Comparison of ENCODE assay signal across 10 mouse cellular contexts in genomic region chr14:101586096-101586495, GRCm38 (mm10). TPM values are rescaled to one million over a fixed set of nuclear protein-coding genes. Genes with fewer than 3 reads are reported as not detected.
DNase-seq lines count a peak whose midpoint lies in the region; ATAC-seq lines count a peak whose summit lies in the region.
"Had no signal": no experiment of that assay in that cellular context is flagged by ENCODE, and none has a peak within 500 bp of the region (broad histone marks: within the 10 kb centered on the region; RNA-seq: fewer than 3 reads in every experiment).

No protein-coding gene starts in this region.

- peaks cover 3% of the 10 kb centered on the region for H3K4me1 ChIP-seq in brown adipose tissue, adult 24 weeks (ENCODE audit: control insufficient read depth, insufficient read depth, insufficient read length, low read length)
- H3K4me1 ChIP-seq in heart, embryonic 15.5 days (replicated peaks): peaks cover 25% of the 10 kb centered on the region
- H3K4me1 ChIP-seq: hindbrain, embryonic 15.5 days had no signal

- no peaks in the 10 kb centered on the region for H3K27me3 ChIP-seq in heart, embryonic 15.5 days
- H3K27me3 ChIP-seq: hindbrain, embryonic 15.5 days had no signal

- H3K27ac ChIP-seq in brown adipose tissue, adult 24 weeks (replicated peaks; ENCODE audit: low read depth, low read length): peak overlapping the region; percentile 87
- H3K27ac ChIP-seq in heart, embryonic 15.5 days: peak overlapping the region; percentile 48
- H3K27ac ChIP-seq: hindbrain, embryonic 15.5 days had no signal

- DNase-seq in gastrocnemius, adult 18-20 months (ENCODE audit: low spot score): peak; percentile 72
- DNase-seq in gastrocnemius, postnatal 10 days: no peak
- DNase-seq in 416B (ENCODE audit: low read depth): peak; percentile 60
- no peak for DNase-seq in urinary bladder, postnatal 4 days (ENCODE audit: low spot score in 2 of 2)
- DNase-seq in left cerebral cortex, adult 11 months (ENCODE audit: low spot score): no peak
- no peak for DNase-seq in frontal cortex, postnatal 10 days (ENCODE audit: low spot score in 2 of 2)

- no peaks in the 10 kb centered on the region for H3K36me3 ChIP-seq in heart, embryonic 15.5 days
- H3K36me3 ChIP-seq: hindbrain, embryonic 15.5 days had no signal

- no peaks in the 10 kb centered on the region for H3K9me3 ChIP-seq in heart, embryonic 15.5 days (replicated peaks)
- H3K9me3 ChIP-seq: hindbrain, embryonic 15.5 days had no signal

- no peak overlapping the region for H3K9ac ChIP-seq in heart, embryonic 15.5 days
- H3K9ac ChIP-seq: hindbrain, embryonic 15.5 days had no signal

- ATAC-seq in heart, embryonic 15.5 days (replicated peaks; ENCODE audit: insufficient number of reproducible peaks, insufficient read depth, low FRiP score, low read depth): no peak
- ATAC-seq: midbrain, embryonic 16.5 days had no signal

- no peak overlapping the region for H3K4me2 ChIP-seq in heart, embryonic 15.5 days
- H3K4me2 ChIP-seq: hindbrain, embryonic 15.5 days had no signal

- H3K4me3 ChIP-seq in brown adipose tissue, adult 24 weeks (ENCODE audit: insufficient read depth, low read depth, low read length): no peak overlapping the region
- H3K4me3 ChIP-seq in heart, embryonic 15.5 days: no peak overlapping the region
- H3K4me3 ChIP-seq: hindbrain, embryonic 15.5 days had no signal

- 36% methylated on average over 7 of the region's 7 CpGs for WGBS in heart, embryonic 15.5 days

RNA-seq across cellular contexts. Expression of gene Tbc1d4, which starts 22.9 kb away (rescaled TPM):
- total RNA-seq in gastrocnemius, adult 18-20 months (2021): 10 to 100 TPM; 39.6 to 46.6 TPM
- 10 to 100 TPM; 28.5 to 36.4 TPM for total RNA-seq in gastrocnemius, postnatal 10 days (2021)
- polyA plus RNA-seq in brown adipose tissue, adult 24 weeks (2012; ENCODE audit: insufficient read depth, insufficient read length, missing spikeins): 25.0 and 28.3 TPM in 2 replicates
- polyA plus RNA-seq in heart, embryonic 15.5 days (2015; fragmentation: Nextera tagmentation; extraction: Ambion mirVana): 25.5 and 26.2 TPM in 2 replicates

RNA-seq across cellular contexts. Expression of gene Commd6, which starts 54.4 kb away (rescaled TPM):
- 10 to 100 TPM; 12.5 to 16.7 TPM for total RNA-seq in gastrocnemius, adult 18-20 months (2021)
- 10 to 100 TPM; 23.5 to 27.2 TPM for total RNA-seq in gastrocnemius, postnatal 10 days (2021)
- polyA plus RNA-seq in brown adipose tissue, adult 24 weeks (2012; ENCODE audit: insufficient read depth, insufficient read length, missing spikeins): 123 and 160 TPM in 2 replicates
- 65.4 and 71.8 TPM in 2 replicates for polyA plus RNA-seq in heart, embryonic 15.5 days (2015; fragmentation: Nextera tagmentation; extraction: Ambion mirVana)

Comparison
In these comparisons a context has a peak if more than half of its experiments do, and no peak if none do; other contexts are left out.
1. DNase-seq: peak in gastrocnemius, adult 18-20 months (single experiment) and 416B (single experiment); none in gastrocnemius, postnatal 10 days (single experiment), urinary bladder, postnatal 4 days (0 of 2), left cerebral cortex, adult 11 months (single experiment) and frontal cortex, postnatal 10 days (0 of 2).